Mouse (Mus musculus) MN1 (cell line): Measurements from ENCODE around the gene Snx29.
"Not testable (repeated sequence)": the region's sequence is repeated elsewhere in the genome, so short reads cannot be mapped to it uniquely, and the experiment has no call there.

Experiments
- DNase-seq: peaks from one replicate; pipeline ENCODE4 v3.0.0-alpha.2; 2016; ENCODE audit warnings: low spot score

The Snx29 gene

DNA sequence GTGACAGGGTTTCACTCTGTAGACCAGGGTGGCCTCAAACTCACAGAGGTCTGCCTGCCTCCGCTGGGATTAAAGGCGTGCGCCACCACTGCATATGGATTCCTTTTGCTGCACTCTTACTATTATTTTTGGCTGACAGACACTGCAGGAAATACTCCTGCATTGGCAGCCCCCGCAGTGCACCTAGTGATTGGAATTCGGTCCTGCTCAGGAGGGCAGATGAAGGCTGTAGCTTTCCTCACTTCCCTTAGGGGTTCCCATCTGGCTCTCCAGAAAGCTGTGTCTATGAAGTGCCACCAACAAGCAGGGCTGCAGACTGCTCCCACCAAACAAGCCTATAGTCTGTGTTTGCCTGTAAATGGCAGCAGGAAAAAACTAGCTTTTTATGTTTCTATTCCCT is 215.0 kb downstream of the Snx29 start:
- DNase-seq = no peak

GRCm38 (mm10) chr16:11538191-11538590 is 215.5 kb downstream of the Snx29 start:
- no peak for DNase-seq

DNA sequence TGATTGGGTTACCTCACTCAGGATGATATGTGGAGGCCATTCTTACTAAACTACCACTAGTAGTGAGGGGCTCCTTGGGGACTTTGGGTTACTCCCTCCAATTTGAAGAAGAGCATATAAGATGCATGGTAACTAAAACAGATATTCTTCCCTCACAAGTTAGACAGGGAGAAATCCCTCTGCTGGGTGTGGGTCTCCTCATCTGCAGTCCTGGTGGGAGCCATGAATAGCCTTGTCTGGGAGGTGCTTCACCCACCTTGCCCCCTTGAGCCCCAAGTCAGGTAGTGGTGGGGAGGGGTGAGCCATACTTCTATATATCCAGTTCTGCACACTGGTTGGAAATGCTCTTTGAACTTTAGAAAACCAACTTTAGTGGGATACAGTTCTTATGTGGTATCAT is 218.3 kb downstream of the Snx29 start:
- DNase-seq = no peak

DNA sequence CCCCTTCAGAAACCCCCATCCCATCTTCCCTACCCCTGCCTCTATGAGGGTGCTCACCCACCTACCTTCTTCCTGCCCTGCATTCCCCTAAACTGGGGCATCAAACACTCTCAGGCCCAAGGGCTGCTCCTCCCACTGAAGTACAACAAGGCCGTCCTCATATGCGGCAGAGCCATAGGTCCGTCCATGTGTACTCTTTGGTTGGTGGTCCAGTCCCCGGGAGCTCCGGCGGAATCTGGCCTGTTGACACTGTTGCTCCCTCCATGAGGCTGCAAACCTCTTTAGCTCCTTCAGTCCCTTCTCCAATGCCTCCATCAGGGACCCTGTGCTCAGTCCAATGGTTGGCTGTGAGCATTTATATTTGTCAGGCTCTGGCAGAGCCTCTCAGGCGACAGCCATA is 219.1 kb downstream of the Snx29 start:
- DNase-seq = no peak

GRCm38 (mm10) chr16:11550043-11550725 is 227.5 kb downstream of the Snx29 start:
- DNase-seq = no peak

DNA sequence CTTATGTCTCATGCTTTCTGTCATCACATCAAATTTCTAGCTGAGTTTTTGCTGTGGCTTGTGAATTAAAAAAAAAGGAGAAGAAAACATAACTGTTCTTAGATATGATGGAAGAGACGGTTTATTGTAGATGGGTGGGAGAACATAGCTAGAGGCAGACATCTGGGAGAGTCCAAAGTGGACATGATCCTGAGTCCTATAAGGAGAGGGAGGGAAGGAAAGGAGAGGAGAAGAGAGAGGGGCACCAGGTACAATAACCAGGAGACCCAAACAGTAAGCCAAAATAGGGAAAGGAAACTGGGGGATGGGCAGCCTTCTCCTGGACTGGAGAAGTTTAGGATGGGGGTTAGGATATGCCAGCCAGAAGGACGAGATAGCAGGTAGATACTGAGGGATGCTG is 239.0 kb downstream of the Snx29 start:
- DNase-seq = no peak

- no peak for DNase-seq
These were observed 241.1 kb downstream of the Snx29 start for GRCm38 (mm10) chr16:11563846-11564245.

DNA sequence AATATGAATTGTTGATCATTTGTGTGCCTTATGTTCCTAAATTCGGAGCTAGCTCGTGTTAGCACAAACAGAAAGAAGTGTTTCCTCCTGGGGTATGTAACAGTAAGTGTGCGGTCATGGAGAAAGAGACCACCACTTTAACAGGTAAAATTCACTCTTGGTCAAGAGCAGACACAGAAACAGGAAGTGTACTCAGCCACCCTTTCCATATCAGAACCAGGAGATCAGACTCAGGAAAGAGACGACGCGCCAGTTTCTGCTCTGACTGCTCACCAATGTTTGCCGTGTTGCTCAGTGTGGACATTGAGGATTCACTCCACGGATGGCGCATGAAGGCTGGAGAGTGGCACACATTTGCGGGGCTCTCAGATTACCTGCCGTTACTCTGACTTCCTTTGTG is 242.4 kb downstream of the Snx29 start:
- DNase-seq = no peak

GRCm38 (mm10) chr16:11567594-11567993 is 244.9 kb downstream of the Snx29 start:
- no peak for DNase-seq

GRCm38 (mm10) chr16:11568095-11568494 is 245.4 kb downstream of the Snx29 start:
- DNase-seq = no peak

- DNase-seq = no peak
These were observed 245.9 kb downstream of the Snx29 start for GRCm38 (mm10) chr16:11568601-11569000.

DNA sequence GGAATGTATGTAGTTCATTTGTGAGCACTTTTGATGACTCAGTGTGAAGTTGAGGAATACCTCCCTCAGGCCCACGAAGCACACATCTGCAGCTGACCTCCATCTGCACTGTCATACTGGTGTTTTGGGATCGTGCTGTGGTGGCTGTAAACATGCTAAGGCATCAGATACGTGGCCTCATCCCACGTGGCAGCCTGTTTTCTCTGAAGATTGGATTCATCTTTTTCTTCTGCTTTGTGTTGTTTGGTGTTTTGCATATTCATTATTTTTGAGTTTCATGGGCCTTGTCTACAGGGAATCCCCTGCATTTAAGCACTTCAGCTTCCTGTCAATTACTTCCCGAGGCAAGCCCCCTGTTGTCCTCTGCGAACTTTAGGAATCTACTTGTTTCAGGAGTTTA is 246.4 kb downstream of the Snx29 start:
- DNase-seq = no peak

DNA sequence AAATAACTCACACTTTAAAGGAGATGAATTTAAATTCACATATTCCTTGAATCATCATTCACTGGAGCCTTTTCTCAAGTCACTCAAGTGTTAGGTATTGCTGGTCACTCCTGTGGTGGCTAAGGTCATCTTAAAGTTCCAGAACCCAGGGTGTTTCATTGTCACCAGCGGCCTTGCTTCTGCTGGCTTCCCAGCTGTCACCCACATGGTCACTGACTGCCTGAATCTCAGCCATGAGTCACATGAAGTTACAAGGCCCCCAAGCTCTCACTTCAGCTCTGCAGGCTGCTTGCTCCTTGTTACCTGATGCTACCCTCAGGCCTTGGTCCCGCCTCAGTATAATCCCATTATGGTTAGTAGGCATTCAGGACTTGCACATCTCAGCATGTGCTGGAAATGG is 247.4 kb downstream of the Snx29 start:
- no peak for DNase-seq

GRCm38 (mm10) chr16:11574517-11574916 is 251.8 kb downstream of the Snx29 start:
- no peak for DNase-seq

DNA sequence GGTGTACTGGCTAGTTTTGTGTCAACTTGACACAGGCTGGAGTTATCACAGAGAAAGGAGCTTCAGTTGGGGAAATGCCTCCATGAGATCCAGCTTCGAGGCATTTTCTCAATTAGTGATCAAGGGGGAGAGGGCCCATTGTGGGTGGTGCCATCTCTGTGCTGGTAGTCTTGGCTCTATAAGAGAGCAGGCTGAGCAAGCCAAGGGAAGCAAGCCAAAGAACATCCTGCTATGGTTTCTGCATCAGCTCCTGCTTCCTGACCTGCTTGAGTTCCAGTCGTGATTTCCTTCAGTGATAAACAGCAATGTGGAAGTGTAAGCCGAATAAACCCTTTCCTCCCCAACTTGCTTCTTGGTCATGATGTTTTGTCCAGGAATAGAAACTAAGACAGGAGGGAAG is 253.0 kb downstream of the Snx29 start:
- DNase-seq = not testable (repeated sequence)

GRCm38 (mm10) chr16:11577541-11578255 is 255.0 kb downstream of the Snx29 start:
- no peak for DNase-seq

- peak; percentile 34 for DNase-seq
These were observed 257.0 kb downstream of the Snx29 start for GRCm38 (mm10) chr16:11579676-11580098.

- DNase-seq = no peak
These were observed 261.4 kb downstream of the Snx29 start for GRCm38 (mm10) chr16:11583941-11584639.

GRCm38 (mm10) chr16:11588689-11589088 is 266.0 kb downstream of the Snx29 start:
- DNase-seq = no peak

DNA sequence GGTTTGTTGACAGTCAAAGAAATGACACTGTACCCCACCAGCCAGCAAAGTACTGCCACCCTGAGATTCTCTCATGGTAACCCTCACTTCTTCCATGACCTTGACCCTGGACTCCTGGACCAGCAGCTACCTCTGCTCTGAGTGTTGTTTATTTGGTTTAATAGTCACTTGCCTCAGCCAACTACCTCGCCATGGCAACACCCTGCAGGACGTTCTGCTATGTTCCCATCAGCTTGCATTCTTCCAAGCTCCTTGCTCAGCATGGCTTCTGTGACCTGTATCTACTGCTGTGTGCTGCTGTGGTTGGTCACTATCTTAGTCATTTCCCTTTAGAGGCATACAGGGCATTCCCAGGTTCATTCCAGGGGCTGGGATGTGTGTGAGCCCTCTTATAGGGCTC is 266.6 kb downstream of the Snx29 start:
- no peak for DNase-seq

GRCm38 (mm10) chr16:11589782-11590695 is 267.3 kb downstream of the Snx29 start:
- DNase-seq = peak; percentile 32

DNA sequence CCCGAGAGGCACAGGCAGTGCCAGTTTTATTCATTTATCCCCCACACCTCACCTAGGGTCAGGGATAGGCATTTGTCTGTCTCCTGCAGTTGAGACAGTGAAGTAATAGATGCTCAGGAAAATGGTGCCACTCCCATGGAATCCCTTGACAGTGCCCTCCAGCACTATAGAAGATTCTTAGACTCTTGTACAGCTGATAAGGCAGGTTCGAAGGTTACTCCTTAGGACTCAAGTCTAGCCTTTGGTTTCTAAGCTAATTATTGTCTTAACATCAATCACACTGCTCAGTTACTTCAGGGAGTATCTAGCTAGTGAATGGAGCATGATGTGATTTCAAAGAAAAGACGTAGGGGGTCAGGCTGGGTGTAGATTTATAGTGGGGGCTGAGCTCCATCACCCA is 273.9 kb downstream of the Snx29 start:
- no peak for DNase-seq
